Mouse (Mus musculus) hindbrain, embryonic 11.5 days (tissue): ENCODE results near the gene Ptgir. TPM values are rescaled to one million over a fixed set of nuclear protein-coding genes. Genes with fewer than 3 reads are reported as not detected.

Experiments used
- ATAC-seq: fragments of 200-750 bp; cut with Nextera tagmentation; 2 replicates; pipeline ENCODE4 v1.8.0; 2017; ENCODE audit warnings: mild to moderate bottlenecking, moderate TSS enrichment, moderate library complexity; ENCODE audit not compliant: low FRiP score
- DNase-seq: peaks from one replicate; pipeline ENCODE4 v3.0.0-alpha.2; 2015; ENCODE audit warnings: low spot score
- H3K27ac ChIP-seq: fragments of 300-500 bp; sonication (generic); 2 replicates; pipeline ENCODE4 v1.5.1; 2014; ENCODE audit warnings: mild to moderate bottlenecking, low read depth, low read length
- H3K27me3 ChIP-seq: fragments of 300-500 bp; sonication (generic); 2 replicates; pipeline ENCODE4 v1.6.1; 2014; ENCODE audit warnings: mild to moderate bottlenecking, low read length, moderate library complexity, mixed read lengths; ENCODE audit not compliant: control insufficient read depth, insufficient read depth
- H3K36me3 ChIP-seq: fragments of 300-500 bp; sonication (generic); 2 replicates; pipeline ENCODE4 v1.6.1; 2014; ENCODE audit warnings: mild to moderate bottlenecking, low read length, moderate library complexity, mixed read lengths; ENCODE audit not compliant: control insufficient read depth, insufficient read depth
- H3K4me1 ChIP-seq: fragments of 300-500 bp; sonication (generic); replicated peaks from 2 replicates; pipeline ENCODE4 v1.6.1; 2014; ENCODE audit warnings: low read length, mixed read lengths; ENCODE audit not compliant: control insufficient read depth, insufficient read depth
- H3K4me2 ChIP-seq: fragments of 300-500 bp; sonication (generic); replicated peaks from 2 replicates; pipeline ENCODE4 v1.6.1; 2014; ENCODE audit warnings: mild to moderate bottlenecking, low read depth, low read length
- H3K4me3 ChIP-seq: fragments of 300-500 bp; sonication (generic); 2 replicates; pipeline ENCODE4 v1.5.1; 2014; ENCODE audit warnings: low read depth, low read length
- H3K9ac ChIP-seq: fragments of 300-500 bp; sonication (generic); 2 replicates; pipeline ENCODE4 v1.6.1; 2014; ENCODE audit warnings: low read depth, low read length
- H3K9me3 ChIP-seq: fragments of 300-500 bp; sonication (generic); 2 replicates; pipeline ENCODE4 v1.6.1; 2016; ENCODE audit warnings: low read length; ENCODE audit not compliant: control insufficient read depth
- WGBS: fragments of 180-500 bp; shearing (Covaris S2); extraction: QIAGEN DNeasy Blood & Tissue Kit; methylation state at CpG from one replicate; pipeline ENCODE4 v1.1.7; 2014; 5-methylcytosine and 5-hydroxymethylcytosine counted together
- polyA plus RNA-seq: library from polyadenylated mRNA; unstranded; fragments of >200 nt; fragmentation: Nextera tagmentation; extraction: Ambion mirVana; gene quantifications from 2 replicates; pipeline ENCODE4 v1.2.1, GENCODE M21; 2014

The Ptgir gene
- polyA plus RNA-seq, 1 experiment from 2014 or later: 0.56 TPM

- Histone ChIP-seq H3K4me2 (no peak overlapping the region), H3K4me3 (no peak overlapping the region), H3K36me3 (peaks cover 7% of the 10 kb centered on the region; the same call in 1 of the 2 replicates), H3K4me1 (peaks cover 3% of the 10 kb centered on the region; the same call in 1 of the 2 replicates), H3K27me3 (peaks cover 37% of the 10 kb centered on the region), H3K27ac (no peak overlapping the region), H3K9me3 (peaks cover 6% of the 10 kb centered on the region; the same call in 1 of the 2 replicates), H3K9ac (no peak overlapping the region)
- WGBS: 42% methylated on average over 4 of the region's 4 CpGs
- no peak for DNase-seq
- no peak for ATAC-seq
These were observed 22.0 kb upstream of the Ptgir start for GRCm38 (mm10) chr7:16884334-16884733.

GRCm38 (mm10) chr7:16885271-16885776, 21.0 kb upstream of the Ptgir start:
- Histone ChIP-seq H3K9me3 (peaks cover 6% of the 10 kb centered on the region; the same call in 1 of the 2 replicates), H3K36me3 (peaks cover 7% of the 10 kb centered on the region; the same call in 1 of the 2 replicates), H3K4me2 (peak overlapping the region; percentile 28), H3K9ac (no peak overlapping the region), H3K27ac (no peak overlapping the region; the same call in 1 of the 2 replicates), H3K4me3 (peak overlapping the region; percentile 21; the same call in 1 of the 2 replicates), H3K27me3 (peaks cover 38% of the 10 kb centered on the region), H3K4me1 (peaks cover 3% of the 10 kb centered on the region; the same call in 1 of the 2 replicates)
- ATAC-seq: no peak
- DNase-seq: peak; percentile 46
- WGBS: 14% methylated on average over 56 of the region's 95 CpGs

- no peak overlapping the region for H3K9ac ChIP-seq
- peaks cover 41% of the 10 kb centered on the region for H3K27me3 ChIP-seq
- DNase-seq (no peak), ATAC-seq (no peak)
- H3K36me3 ChIP-seq: peaks cover 7% of the 10 kb centered on the region; the same call in 1 of the 2 replicates
- peaks cover 6% of the 10 kb centered on the region; the same call in 1 of the 2 replicates for H3K9me3 ChIP-seq
- H3K4me1 ChIP-seq: peaks cover 3% of the 10 kb centered on the region; the same call in 1 of the 2 replicates
- no peak overlapping the region for H3K4me2 ChIP-seq
- WGBS: 44% methylated on average over 58 of the region's 59 CpGs
- H3K4me3 ChIP-seq: peak overlapping the region; percentile 6; the same call in 1 of the 2 replicates
- H3K27ac ChIP-seq: no peak overlapping the region
These were observed 20.4 kb upstream of the Ptgir start for GRCm38 (mm10) chr7:16885905-16886304.

- Histone ChIP-seq H3K9ac (no peak overlapping the region; the same call in 1 of the 2 replicates), H3K4me3 (peak overlapping the region; percentile 14; the same call in 1 of the 2 replicates), H3K9me3 (peaks cover 6% of the 10 kb centered on the region; the same call in 1 of the 2 replicates), H3K27ac (0 out of 2 replicates have a peak overlapping the region, but pooled peaks have one; percentile 31), H3K4me2 (no peak overlapping the region), H3K4me1 (peaks cover 18% of the 10 kb centered on the region), H3K27me3 (peaks cover 33% of the 10 kb centered on the region), H3K36me3 (peaks cover under 1% of the 10 kb centered on the region; the same call in 1 of the 2 replicates)
- no peak for DNase-seq
- no peak for ATAC-seq
- 37% methylated on average over 6 of the region's 6 CpGs for WGBS
These were observed 15.8 kb upstream of the Ptgir start for GRCm38 (mm10) chr7:16890536-16890935.

GRCm38 (mm10) chr7:16890944-16891343, 15.3 kb upstream of the Ptgir start:
- no peak overlapping the region; the same call in 1 of the 2 replicates for H3K9ac ChIP-seq
- H3K9me3 ChIP-seq: peaks cover 3% of the 10 kb centered on the region; the same call in 1 of the 2 replicates
- peaks cover 18% of the 10 kb centered on the region for H3K4me1 ChIP-seq
- peaks cover 29% of the 10 kb centered on the region for H3K27me3 ChIP-seq
- peak overlapping the region; percentile 14; the same call in 1 of the 2 replicates for H3K4me3 ChIP-seq
- 2% methylated on average over 23 of the region's 23 CpGs for WGBS
- H3K36me3 ChIP-seq: no peaks in the 10 kb centered on the region
- DNase-seq (peak; percentile 74), ATAC-seq (no peak)
- peak overlapping the region; percentile 40 for H3K4me2 ChIP-seq
- 0 out of 2 replicates have a peak overlapping the region, but pooled peaks have one; percentile 31 for H3K27ac ChIP-seq

GRCm38 (mm10) chr7:16891641-16892351, 14.5 kb upstream of the Ptgir start, which contains the start of gene Gng8:
Gene Gng8 (plus strand): TSS chr7:16891786.
- Histone ChIP-seq H3K27ac (peak within 1 kb of the TSS; percentile 31; the same call in 1 of the 2 replicates), H3K4me3 (peak within 1 kb of the TSS; percentile 14), H3K9me3 (no peaks in the 10 kb centered on the region), H3K9ac (no peak within 1 kb of the TSS; the same call in 1 of the 2 replicates), H3K4me1 (peaks cover 18% of the 10 kb centered on the region), H3K36me3 (no peaks in the 10 kb centered on the region), H3K27me3 (peaks cover 22% of the 10 kb centered on the region), H3K4me2 (peak within 1 kb of the TSS; percentile 40)
- peak; percentile 81 for ATAC-seq
- WGBS: under 1% methylated on average over 30 of the region's 30 CpGs
- peak; percentile 96 for DNase-seq

GRCm38 (mm10) chr7:16892352-16892730, 13.9 kb upstream of the Ptgir start:
- H3K4me3 ChIP-seq: no peak overlapping the region
- H3K27me3 ChIP-seq: peaks cover 21% of the 10 kb centered on the region
- peak; percentile 15; the same call in 1 of the 2 replicates for ATAC-seq

GRCm38 (mm10) chr7:16893612-16894011, 12.7 kb upstream of the Ptgir start:
- Histone ChIP-seq H3K9ac (no peak overlapping the region), H3K27me3 (peaks cover 19% of the 10 kb centered on the region)

More at GRCm38 (mm10) chr7:16892352-16892730, 13.9 kb upstream of the Ptgir start:
- Histone ChIP-seq H3K9me3 (no peaks in the 10 kb centered on the region), H3K9ac (no peak overlapping the region), H3K4me2 (peak overlapping the region; percentile 40; the same call in 1 of the 2 replicates), H3K36me3 (no peaks in the 10 kb centered on the region), H3K4me1 (peaks cover 18% of the 10 kb centered on the region), H3K27ac (no peak overlapping the region)
- DNase-seq: no peak
- 48% methylated on average over 9 of the region's 9 CpGs for WGBS

More at GRCm38 (mm10) chr7:16893612-16894011, 12.7 kb upstream of the Ptgir start:
- WGBS: 8% methylated on average over 6 of the region's 6 CpGs
- H3K4me1 ChIP-seq: peaks cover 18% of the 10 kb centered on the region
- peak overlapping the region; percentile 13; the same call in 1 of the 2 replicates for H3K4me2 ChIP-seq
- ATAC-seq (no peak), DNase-seq (no peak)
- H3K36me3 ChIP-seq: no peaks in the 10 kb centered on the region
- H3K4me3 ChIP-seq: no peak overlapping the region
- H3K27ac ChIP-seq: no peak overlapping the region
- H3K9me3 ChIP-seq: no peaks in the 10 kb centered on the region
